Mouse (Mus musculus) embryonic stem cell, embryonic (primary cell): ENCODE measurements around the gene Btn2a2.
"Not testable (repeated sequence)": the region's sequence is repeated elsewhere in the genome, so short reads cannot be mapped to it uniquely, and the experiment has no call there.

Source experiments
- CTCF ChIA-PET, 4 experiments: fragments of 300-600 bp in 2 of 4; fragments of 350-600 bp in 2 of 4; sonication (Branson Sonifier 250); formaldehyde crosslinking; loops; one replicate each; lab custom pipeline; 2022; ENCODE audit warnings: inconsistent platforms in 2 of 4; lab: Charles Lee
- POLR2A ChIA-PET, 4 experiments: fragments of 300-600 bp in 2 of 4; fragments of 350-600 bp in 2 of 4; sonication (Branson Sonifier 250); formaldehyde crosslinking; loops; one replicate each; lab custom pipeline; 2022; ENCODE audit warnings: antibody characterized with exemption in 4 of 4, inconsistent platforms in 1 of 4; lab: Charles Lee

The Btn2a2 gene

GRCm38 (mm10) chr13:23488400-23489322, at the start of gene Btn2a2:
Gene Btn2a2 (minus strand): TSS chr13:23488857.
- CTCF ChIA-PET = no interaction called here
- POLR2A ChIA-PET = interaction anchor here in 2 of 4 experiments (0.7 to 7.3 kb wide), 3 partner anchors 23 to 54 kb away, joined by 3 to 48 read pairs (median 9); partner anchors contain the start of genes Btn1a1 (in 1 of the 2) and Hist1h2bh (in 1 of the 2)

- POLR2A ChIA-PET = interaction anchor here in 3 of 4 experiments (0.6 to 24.7 kb wide), 28 partner anchors 7 to 1494 kb away, joined by 3 to 692 read pairs (median 4); partner anchors contain the start of genes Hist1h2ae (in 3 of the 3), Hist1h2bg (in 3 of the 3), Hist1h4d (in 3 of the 3) and Hist1h4f (in 3 of the 3)
- CTCF ChIA-PET = no interaction called here
These were observed 49.6 kb upstream of the Btn2a2 start for GRCm38 (mm10) chr13:23538249-23538648.

DNA sequence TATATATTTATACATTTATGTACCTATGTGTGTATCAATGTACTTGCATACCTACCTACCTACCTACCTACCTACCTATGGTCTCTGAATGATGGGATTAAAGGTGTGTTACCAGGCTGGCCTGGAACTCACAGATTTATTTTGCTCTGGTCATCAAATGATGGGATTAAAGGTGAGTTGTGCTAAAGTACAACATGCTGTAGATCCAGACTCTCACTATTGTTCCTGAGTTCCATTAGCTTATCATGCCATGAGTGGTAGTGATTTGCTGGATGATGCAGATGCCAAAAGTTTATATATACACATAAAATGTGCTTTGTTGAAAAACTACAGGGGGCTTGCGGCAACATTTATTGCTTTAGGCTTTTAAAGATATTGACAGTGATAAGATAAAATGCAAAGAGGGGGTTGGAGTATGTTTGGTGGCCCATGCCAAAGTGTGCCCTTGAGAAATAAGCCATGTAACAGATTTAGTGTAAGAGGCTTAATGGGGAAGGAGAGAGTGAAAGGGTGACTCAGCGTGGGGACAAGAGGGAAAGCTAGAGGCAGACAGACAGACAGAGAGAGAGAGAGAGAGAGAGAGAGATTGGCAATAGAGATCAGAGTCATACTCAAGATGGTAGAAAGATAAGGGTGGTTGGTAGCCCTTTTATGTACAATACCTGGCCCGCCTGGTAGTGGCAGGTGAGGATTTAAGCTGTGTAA, 48.5 kb upstream of the Btn2a2 start:
- CTCF ChIA-PET = interaction anchor here in 1 of 4 experiments (1.4 kb wide), 1 partner anchor 135 kb away, joined by 3 read pairs; no protein-coding TSS in a partner anchor
- POLR2A ChIA-PET = interaction anchor here in 3 of 4 experiments (0.8 to 24.7 kb wide), 36 partner anchors 9 to 1493 kb away, joined by 3 to 692 read pairs (median 4); partner anchors contain the start of genes Hist1h2ae (in 3 of the 3), Hist1h2bg (in 3 of the 3), Hist1h4d (in 3 of the 3) and Hist1h4f (in 3 of the 3)

DNA sequence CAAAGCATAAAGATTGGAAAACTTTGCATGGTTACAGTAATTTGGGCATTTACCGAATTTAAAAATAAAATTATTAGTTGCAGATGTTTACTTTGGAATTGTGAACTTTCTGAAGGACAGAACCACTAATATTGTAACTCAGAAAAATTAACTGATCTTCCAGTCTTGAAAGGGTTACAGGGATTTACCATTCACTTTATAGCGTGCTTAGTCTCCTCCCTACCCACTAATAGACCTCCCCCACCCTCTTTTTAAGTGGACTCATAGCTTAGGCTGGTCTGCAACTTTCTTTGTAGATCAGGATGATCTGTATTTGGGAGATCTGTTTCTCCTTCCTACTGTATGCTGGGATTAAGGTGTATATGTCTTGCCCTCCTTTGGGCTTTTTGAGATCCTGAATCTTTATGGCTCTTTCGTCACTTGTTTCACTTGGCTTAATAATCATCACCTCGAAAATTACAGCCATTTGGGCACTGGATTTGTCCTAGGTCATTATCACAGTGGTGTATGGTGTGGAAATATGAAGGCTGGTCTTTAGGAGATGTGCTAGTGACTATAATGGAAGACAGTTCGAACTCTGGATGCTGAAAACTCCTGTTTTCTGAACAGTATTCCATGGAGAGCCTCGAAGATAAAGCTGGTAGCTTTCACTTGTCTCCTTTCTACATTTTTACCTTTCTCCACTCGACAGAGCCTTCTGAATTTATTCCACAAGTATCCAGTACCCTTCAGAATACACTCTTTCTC, 47.6 kb upstream of the Btn2a2 start:
- CTCF ChIA-PET = interaction anchor here in 2 of 4 experiments (0.6 to 1.4 kb wide), 3 partner anchors 134 to 136 kb away, joined by 3 read pairs; no protein-coding TSS in a partner anchor

GRCm38 (mm10) chr13:23535137-23536075, 46.7 kb upstream of the Btn2a2 start, which contains the start of gene Hist1h3g:
Gene Hist1h3g (plus strand): TSS chr13:23535422.
- CTCF ChIA-PET = not testable (repeated sequence)
- POLR2A ChIA-PET = interaction anchor here (0.5 to 24.7 kb wide), 57 partner anchors 9 to 1492 kb away, joined by 3 to 692 read pairs (median 8); partner anchors contain the start of genes Hist1h4f (in 4 of the 4), Hist1h2ae (in 3 of the 4), Hist1h2bg (in 3 of the 4) and Hist1h2bj (in 3 of the 4)

More for the DNA sequence above, 47.6 kb upstream of the Btn2a2 start:
- POLR2A ChIA-PET = interaction anchor here (0.5 to 24.7 kb wide), 40 partner anchors 8 to 1671 kb away, joined by 3 to 692 read pairs (median 5); partner anchors contain the start of genes Hist1h4f (in 4 of the 4), Hist1h2ae (in 3 of the 4), Hist1h2bg (in 3 of the 4) and Hist1h4d (in 3 of the 4)

- ChIA-PET CTCF (interaction anchor here in 2 of 4 experiments (0.6 to 0.7 kb wide), 2 partner anchors 37 to 133 kb away, joined by 3 read pairs; partner anchors contain the start of genes Hist1h2ae (in 1 of the 2) and Hist1h2bg (in 1 of the 2)), POLR2A (interaction anchor here (0.5 to 24.7 kb wide), 102 partner anchors 7 to 1824 kb away, joined by 3 to 692 read pairs (median 6); partner anchors contain the start of genes Hist1h4f (in 4 of the 4), Hist1h1a (in 3 of the 4), Hist1h2ac (in 3 of the 4) and Hist1h2ae (in 3 of the 4))
These were observed 45.9 kb upstream of the Btn2a2 start for GRCm38 (mm10) chr13:23534368-23535131.

DNA sequence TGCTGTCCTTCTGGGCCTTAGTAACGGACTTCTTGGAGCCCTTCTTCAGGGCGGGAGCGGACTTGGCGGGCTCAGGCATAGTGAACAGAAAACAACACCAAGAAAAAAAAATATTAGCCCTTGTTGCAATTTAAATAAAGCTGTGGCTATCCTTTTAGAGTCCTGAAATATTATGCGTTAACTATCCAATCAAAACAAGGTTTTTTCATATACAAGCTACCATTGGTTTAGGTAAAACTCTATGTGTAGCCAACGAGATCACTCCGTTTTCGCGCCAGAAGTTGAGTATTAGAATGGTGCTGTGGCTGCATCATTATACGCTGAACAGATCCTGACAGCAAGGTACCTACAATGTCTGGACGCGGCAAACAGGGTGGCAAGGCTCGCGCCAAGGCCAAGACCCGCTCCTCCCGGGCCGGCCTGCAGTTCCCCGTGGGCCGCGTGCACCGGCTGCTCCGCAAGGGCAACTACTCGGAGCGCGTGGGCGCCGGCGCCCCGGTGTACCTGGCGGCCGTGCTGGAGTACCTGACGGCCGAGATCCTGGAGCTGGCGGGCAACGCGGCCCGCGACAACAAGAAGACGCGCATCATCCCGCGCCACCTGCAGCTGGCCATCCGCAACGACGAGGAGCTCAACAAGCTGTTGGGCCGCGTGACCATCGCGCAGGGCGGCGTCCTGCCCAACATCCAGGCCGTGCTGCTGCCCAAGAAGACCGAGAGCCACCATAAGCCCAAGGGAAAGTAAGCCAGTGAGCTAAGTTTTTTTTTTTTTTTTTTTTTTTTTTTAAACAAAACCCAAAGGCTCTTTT, 45.1 kb upstream of the Btn2a2 start, which contains the start of gene Hist1h2af:
Gene Hist1h2af (plus strand): TSS at position 347 of the 808 bp plus-strand sequence.
- ChIA-PET POLR2A (interaction anchor here (0.5 to 24.7 kb wide), 129 partner anchors 8 to 1823 kb away, joined by 3 to 692 read pairs (median 6); partner anchors contain the start of genes Hist1h4d (in 4 of the 4), Hist1h4f (in 4 of the 4), Hist1h1a (in 3 of the 4) and Hist1h1d (in 3 of the 4)), CTCF (interaction anchor here in 2 of 4 experiments (0.6 to 1.1 kb wide), 3 partner anchors 9 to 132 kb away, joined by 3 read pairs; partner anchors contain the start of genes Hist1h2ae (in 1 of the 2), Hist1h2bg (in 1 of the 2) and Hist1h2bh (in 1 of the 2))

DNA sequence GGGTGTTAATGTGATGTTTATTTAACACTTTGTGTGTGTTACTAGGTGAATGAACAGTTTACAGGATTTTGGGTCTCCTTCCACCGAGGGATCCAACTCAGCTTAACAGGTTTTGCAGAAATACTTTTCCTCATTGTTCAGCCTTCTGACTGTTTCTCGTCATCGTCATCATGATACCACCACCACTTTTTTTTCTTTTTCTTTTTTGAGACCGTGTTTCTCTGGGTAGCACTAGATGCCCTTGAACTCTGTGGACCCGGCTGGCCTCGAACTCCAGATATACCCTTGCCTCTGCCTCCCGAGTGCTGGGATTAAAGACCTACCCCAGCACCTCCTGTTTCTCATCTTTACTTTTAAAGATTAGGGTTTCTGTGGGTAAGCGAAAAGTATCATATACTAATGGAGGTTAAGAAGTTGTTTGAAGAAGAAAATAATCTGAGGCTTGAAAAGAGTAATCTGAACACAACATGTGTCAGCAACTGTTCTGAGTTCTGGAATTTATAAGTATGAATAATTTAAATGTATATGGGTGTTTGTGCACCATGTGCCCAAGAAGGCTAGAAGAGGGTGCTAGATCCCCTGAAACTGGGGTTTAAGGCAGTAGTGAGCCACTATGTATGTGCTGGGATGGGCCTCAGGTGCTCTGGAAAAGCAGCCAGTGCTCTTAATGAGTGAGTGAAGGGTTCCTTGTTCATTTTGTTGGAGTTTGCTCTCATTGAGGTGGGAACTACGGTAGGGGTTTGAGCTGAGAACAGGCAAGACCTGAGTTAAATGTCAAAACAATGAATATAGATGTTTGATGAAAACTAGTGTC, 43.8 kb upstream of the Btn2a2 start:
- POLR2A ChIA-PET = interaction anchor here (0.7 to 24.7 kb wide), 55 partner anchors 9 to 234 kb away, joined by 3 to 692 read pairs (median 16); partner anchors contain the start of genes Hist1h4f (in 4 of the 4), Hist1h2ad (in 3 of the 4), Hist1h2ae (in 3 of the 4) and Hist1h2bf (in 3 of the 4)
- CTCF ChIA-PET = no interaction called here

DNA sequence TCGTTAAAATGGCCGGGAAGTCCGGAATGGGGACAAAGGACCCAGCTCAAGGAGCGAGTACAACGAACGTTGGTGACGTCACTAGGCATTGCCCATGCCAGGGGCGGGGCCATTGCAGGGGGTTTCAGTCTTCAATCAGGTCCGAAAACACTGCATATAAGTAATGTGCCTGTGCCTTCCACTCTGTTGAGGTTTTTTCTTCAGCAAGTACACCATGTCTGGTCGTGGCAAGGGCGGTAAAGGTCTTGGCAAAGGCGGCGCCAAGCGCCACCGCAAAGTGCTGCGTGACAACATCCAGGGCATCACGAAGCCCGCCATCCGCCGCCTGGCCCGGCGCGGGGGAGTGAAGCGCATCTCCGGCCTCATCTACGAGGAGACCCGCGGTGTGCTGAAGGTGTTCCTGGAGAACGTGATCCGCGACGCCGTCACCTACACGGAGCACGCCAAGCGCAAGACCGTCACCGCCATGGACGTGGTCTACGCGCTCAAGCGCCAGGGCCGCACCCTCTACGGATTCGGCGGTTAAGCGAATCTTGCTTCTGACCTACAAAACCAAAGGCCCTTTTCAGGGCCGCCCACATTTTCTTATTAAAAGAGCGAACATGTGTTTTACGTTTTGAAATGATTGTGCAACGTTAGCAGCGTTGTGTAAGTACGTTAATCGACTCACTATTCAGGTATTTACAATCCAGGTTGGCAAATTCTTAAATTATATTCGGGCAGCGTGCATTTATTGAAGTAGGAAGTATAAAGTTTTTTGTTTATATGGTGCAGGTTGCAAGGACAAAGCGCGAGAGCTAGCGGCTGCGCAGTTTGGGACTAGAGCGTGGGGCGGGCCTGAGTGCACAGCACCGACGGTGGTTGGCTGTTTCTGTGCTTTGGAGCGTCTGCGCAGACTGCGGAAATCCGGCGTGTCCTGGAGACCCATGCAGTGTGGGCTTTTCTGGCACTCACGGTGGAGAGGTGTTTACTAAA, 42.5 kb upstream of the Btn2a2 start, which contains the start of gene Hist1h4h:
Gene Hist1h4h (plus strand): TSS at position 150 of the 975 bp plus-strand sequence.
- ChIA-PET CTCF (interaction anchor here in 1 of 4 experiments (2.4 kb wide), 1 partner anchor 130 kb away, joined by 11 read pairs; no protein-coding TSS in a partner anchor), POLR2A (interaction anchor here (0.5 to 24.7 kb wide), 164 partner anchors 8 to 1814 kb away, joined by 3 to 692 read pairs (median 5); partner anchors contain the start of genes Hist1h4d (in 4 of the 4), Hist1h2ac (in 3 of the 4), Hist1h2ae (in 3 of the 4) and Hist1h2ag (in 3 of the 4))

GRCm38 (mm10) chr13:23530181-23530900, 41.7 kb upstream of the Btn2a2 start:
- POLR2A ChIA-PET = interaction anchor here (0.5 to 24.7 kb wide), 158 partner anchors 8 to 1813 kb away, joined by 3 to 692 read pairs (median 5); partner anchors contain the start of genes Hist1h4d (in 4 of the 4), Hist1h2ac (in 3 of the 4), Hist1h2ae (in 3 of the 4) and Hist1h2ag (in 3 of the 4)
- CTCF ChIA-PET = interaction anchor here in 1 of 4 experiments (2.4 kb wide), 1 partner anchor 129 kb away, joined by 11 read pairs; no protein-coding TSS in a partner anchor
